Mouse (Mus musculus) adrenal gland, postnatal 10 days (tissue): Measurements from ENCODE around the gene Helb. TPM values are rescaled to one million over a fixed set of nuclear protein-coding genes. Genes with fewer than 3 reads are reported as not detected.
"Not testable (repeated sequence)": the region's sequence is repeated elsewhere in the genome, so short reads cannot be mapped to it uniquely, and the experiment has no call there.

ENCODE experiments used
- DNase-seq: peaks from one replicate; pipeline ENCODE4 v3.0.0; 2021; ENCODE audit warnings: mixed read lengths
- long read RNA-seq, 2 experiments: library from polyadenylated mRNA; stranded (forward); transcript quantifications; one replicate each; pipeline ENCODE4 v2.0.0; 2021
- total RNA-seq, 2 experiments: library from RNA; stranded (reverse); gene quantifications; 2 replicates each; pipeline ENCODE4 v1.2.3; 2021

Helb gene
- total RNA-seq, result 10 to 100 TPM; 10.2 to 13.5 TPM
- long read RNA-seq, experiment 1, partial matches to known transcripts, result 0 of 1 reads
- long read RNA-seq, experiment 1, other reads (novel, unspliced or antisense), result 1 of 1 reads
- long read RNA-seq, experiment 2, partial matches to known transcripts, result 1 of 2 reads
- long read RNA-seq, experiment 2, other reads (novel, unspliced or antisense), result 1 of 2 reads

DNA sequence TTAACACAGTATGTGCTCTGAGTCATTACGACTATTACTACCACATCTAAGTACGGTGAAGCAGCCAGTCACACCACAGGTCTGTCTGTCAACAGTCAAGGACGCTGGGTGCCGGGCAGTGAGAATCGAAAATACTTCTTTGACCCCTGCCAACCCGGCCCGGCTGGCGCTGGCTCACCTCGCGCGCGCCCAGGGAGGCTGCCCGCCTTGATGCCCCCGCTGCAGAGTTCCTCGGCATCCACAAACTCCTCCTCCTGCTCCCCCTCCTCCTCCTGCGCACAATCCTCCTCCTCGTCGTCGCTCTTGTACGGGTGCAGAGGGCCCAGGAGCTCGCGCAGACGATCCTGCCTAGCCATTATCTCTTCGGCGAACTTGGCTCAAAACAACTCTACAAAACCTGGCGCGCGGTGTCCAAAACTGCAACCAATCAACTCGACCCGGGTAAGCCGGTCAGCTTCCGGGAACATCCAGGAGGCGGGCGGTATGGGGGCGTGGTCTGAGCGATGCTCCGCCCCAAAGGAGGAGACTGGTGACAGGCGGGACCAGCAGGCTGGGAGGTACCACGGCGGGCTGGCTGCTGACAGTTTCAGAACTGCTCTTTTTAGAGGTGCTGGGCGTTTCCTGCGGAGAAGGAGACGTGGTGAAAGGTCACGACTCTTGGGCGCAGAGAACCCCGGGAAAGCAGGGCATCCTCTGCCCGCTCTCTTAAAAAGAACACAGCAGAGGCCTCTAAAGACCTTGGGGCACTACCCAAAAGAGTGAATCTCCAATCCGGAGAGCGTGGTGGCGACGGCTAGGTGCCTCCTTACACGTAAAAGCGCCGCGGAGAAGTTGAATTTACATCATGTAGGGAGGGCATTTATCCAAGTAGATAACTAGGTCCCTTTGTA lies at the start of gene Helb:
Gene Helb, minus strand, starts transcription at position 481 of the 890 bp plus-strand sequence.
- peak; percentile 100 for DNase-seq

DNA sequence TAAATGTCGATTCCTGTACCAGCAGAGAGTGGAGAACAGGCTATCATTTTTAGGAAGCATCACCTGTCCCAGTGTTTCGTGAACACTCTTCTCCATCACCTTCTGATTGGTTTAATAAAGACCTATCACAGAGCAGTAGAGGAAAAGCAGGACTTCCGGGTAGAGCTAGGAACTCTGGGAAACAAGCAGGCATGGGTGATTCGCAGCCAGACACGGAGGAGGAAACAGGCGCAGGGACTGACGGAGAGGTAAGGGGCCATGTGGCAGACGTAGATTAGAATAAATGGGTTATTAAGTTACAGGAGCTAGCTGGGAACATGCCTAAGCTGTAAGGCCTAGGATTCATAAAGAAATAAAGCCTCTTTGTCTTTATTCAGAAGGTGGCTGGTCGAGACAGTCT lies 47.7 kb upstream of the Helb start:
- DNase-seq, result no peak

- no peak for DNase-seq
Observed at GRCm38 (mm10) chr10:120153911-120154310, 41.1 kb upstream of the Helb start.

GRCm38 (mm10) chr10:120151672-120152071 lies 38.9 kb upstream of the Helb start:
- no peak for DNase-seq

DNA sequence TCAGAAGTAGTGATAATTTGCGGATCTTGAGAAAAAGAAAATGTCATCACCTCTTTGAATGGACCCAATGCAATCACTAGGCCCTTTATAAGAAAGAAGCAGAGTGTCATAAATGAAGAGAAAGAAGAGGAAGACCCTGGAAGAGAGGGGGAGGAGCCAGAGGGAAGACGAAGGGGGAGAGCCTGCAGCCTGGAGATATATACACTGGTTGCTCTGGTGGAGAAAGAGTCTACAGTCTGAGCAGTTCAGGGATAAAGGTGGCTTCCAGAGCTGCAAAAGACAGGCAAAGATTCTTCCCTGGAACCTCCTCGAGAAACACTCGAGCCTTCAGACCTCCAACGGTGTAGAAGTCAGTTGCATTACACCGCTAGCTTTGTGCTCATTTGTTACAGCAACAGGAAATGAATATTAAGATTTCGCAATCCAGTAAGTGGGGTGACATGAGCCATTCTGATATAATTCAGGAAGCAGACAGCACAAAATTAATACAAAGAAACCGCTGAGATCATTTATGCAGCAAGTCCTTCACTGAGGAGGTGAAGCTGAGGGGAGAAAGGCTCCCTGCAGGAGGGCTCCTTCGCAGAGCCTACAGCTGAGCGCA lies 28.2 kb upstream of the Helb start:
- no peak for DNase-seq

DNA sequence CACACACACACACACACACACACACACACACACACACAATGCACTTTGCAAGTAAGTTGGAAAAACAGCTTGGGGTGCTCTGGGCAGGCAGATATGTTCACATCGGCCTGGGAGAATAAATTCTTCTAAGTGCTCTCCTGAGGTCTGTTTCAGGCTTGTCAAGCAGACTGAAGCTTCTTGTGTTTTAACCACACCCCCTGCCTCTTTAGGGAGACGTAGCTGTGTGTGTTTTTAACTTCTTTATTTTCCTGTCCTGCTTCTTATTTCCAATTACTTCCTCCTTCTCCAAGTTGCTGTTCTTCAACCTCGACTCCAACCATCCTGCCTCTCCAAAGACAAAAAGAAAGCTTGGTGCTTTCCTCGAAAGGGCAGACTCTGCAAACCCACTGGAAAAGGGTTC lies 27.4 kb upstream of the Helb start:
- no peak for DNase-seq

GRCm38 (mm10) chr10:120136020-120136562 lies 23.3 kb upstream of the Helb start:
- DNase-seq, result no peak

DNA sequence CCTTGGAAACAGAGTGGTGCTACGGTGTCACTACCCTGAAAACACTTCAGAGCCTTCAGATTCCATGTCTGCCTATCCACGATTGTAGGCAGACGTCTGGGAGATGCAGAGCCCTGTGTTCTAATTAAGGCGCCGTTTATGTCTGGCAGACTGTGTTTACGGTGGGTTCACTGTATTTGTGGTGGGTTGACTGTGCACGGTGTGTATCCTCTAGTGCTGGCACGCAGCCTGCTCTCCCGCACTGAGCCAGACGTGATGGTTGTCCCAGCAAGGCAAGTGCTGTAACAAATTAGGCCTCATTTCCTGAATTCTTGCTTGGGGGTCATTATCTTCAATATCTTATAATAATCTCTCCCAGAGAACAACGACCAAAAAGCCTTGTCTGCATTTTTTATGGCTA lies 20.9 kb upstream of the Helb start:
- no peak for DNase-seq

DNA sequence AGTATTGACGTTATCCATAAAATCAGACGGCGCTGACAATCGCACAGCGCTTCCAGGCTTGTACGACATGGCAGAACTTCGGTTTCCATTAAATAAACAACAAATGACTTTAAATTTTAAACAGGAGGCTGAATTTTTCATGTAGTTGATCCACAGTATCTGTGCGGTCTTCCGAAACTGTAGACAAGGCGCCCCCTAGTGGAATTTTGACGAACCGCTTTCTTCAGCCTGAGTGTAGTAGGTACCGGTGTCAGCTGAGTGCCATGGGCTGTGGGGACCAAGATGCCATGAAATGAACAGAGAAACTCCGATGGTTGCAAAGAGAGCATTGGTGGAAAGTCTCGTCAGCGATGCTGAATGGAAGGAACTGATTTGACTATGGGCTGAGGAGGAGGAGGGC lies 17.8 kb upstream of the Helb start:
- DNase-seq, result peak; percentile 62

DNA sequence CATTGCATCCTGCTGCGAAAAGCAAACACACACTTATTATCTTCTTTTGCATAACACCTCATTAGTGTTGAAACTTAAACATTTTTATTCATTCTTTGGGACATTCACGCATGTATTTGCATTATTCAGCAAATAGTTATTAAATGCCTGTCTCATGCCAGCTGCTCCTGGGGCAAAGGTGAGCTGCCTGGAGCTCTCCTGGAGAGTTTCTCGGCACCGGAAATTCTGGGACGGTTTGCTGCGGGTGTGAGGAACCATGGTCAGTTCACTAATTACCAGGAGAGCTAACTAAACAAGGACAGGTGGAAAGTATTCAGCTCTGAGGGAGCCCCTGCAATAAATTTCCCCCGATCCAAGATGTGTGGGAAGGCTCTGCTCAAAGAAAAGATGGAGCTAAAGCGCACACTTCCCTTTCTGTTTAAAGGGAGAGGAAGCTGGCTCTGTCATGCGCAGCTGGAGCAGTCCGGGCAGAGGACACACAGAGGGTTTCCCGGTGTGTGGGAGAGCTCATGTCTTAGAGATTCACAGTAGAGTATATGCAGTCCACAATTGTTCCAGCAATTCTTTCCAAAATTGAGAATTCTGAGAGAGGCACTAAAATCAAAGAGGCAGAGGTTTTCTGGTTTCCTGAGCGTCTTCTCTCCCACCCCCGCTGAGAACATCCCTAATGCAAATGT lies 16.0 kb upstream of the Helb start:
- no peak for DNase-seq

GRCm38 (mm10) chr10:120125465-120125857 lies 12.7 kb upstream of the Helb start:
- DNase-seq, result no peak

DNA sequence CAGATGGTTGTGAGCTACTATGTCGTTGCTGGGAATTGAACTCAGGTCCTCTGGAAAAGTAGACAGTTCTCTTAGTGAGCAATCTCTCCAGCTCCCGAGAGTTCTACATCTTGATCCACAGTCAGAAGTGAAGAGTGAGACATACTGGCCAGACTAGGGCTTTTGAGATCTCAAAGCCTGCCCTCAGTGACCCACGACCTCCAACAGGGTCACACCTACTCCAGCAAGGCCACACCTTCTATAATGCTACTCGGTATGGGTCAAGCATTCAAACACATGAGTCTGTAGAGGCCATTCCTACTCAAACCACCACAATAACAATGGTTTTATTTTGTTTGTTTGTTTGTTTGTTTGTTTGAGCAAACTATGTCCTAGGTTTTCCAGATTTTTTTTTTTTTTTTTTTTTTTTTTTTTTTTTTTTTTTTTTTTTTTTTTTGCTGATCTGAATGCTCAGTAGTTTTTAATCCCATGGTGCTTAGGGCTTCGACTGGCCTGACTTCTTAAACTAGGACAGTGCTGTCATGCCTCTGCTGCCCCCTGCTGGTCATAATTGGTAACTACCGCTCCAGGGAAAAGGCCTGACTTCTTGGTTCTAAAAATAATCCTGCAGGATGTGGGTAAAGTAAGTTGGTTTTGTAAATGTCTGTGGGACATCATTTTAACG lies 12.1 kb upstream of the Helb start:
- peak; percentile 92 for DNase-seq

GRCm38 (mm10) chr10:120123721-120124120 lies 10.9 kb upstream of the Helb start:
- DNase-seq, result no peak

- DNase-seq, result no peak
Observed at GRCm38 (mm10) chr10:120115249-120115648, 2.5 kb upstream of the Helb start.

- no peak for DNase-seq
Observed at GRCm38 (mm10) chr10:120114493-120114892, 1.7 kb upstream of the Helb start.

- DNase-seq, result no peak
Observed at GRCm38 (mm10) chr10:120113980-120114379, 1.2 kb upstream of the Helb start.

DNA sequence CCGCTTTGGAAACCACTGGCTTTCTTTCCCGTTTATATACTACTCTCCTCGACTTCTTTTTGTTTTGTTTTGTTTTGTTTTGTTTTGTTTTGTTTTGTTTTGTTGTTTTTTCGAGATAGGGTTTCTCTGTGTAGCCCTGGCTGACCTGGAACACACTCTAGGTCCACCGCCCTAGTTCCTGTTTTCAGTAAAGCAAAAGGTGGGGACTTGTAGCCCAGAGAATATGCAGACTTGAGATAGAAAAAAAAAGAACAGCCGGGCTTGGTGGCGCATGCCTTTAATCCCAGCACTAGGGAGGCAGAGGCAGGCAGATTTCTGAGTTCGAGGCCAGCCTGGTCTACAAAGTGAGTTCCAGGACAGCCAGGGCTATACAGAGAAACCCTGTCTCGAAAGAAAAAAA lies 695 bp upstream of the Helb start:
- DNase-seq, result not testable (repeated sequence)

DNA sequence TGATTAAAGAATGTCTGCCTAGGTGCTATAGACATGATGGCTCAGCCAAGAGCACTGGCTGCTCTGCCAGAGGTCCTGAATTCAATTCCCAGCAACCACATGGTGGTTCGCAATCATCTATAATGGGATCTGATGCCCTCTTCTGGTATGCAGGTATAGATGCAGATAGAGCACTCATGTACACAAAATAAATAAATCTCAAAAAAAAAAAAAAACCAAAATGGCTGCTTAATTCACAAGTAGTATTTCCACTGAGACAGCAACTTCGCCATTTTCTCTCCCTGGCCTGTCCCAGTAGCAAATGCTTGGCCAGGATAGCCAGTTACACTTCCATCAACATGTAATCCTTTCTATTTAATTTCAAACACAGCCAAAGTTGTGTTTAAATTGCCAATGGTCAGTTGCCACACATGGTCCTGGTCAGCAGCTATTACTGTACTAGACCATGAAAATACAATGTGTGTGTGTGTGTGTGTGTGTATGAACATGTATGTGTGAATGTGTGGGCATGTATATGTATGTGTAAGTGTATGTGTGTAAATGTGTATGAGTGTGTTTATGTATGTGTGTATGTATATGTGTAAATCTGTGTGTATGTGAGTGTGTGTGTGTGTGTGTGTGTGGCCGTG lies 982 bp downstream of the Helb start:
- no peak for DNase-seq

DNA sequence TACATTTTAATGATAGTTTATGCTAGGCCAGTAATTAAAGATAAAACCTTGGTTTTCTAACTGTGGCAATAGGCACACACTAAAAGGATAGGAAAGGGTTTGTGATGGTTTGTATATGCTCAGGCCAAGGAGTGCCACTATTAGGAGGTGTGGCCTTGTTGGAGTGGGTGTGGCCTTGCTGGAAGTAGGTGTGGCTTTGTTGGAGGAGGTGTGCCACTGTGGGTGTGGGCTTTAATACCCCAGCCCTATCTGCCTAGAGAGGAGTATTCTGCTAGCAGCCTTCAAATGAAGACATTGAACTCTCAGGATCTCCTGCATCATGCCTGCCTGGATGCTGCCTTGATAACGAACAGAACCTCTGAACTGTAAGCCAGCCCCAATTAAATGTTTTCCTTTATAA lies 12.0 kb downstream of the Helb start:
- no peak for DNase-seq

DNA sequence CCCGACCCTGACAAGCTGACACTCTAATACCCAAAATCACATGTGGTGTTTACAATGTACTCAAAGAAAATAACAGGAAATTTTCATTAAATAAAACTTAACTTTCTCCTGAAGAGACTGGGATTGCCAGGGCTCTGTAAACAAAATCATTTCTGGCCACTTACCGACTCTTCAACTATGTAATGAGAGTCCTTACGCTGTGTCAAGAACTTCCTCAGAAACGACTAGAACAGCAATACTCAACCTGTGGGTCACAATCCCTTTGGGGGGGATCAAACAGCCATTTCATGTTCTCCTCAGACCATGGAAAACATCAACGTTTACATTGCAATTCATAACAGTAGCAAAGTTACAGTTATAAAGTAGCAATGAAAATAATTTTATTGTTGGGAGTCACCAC lies 15.2 kb downstream of the Helb start:
- DNase-seq, result no peak

DNA sequence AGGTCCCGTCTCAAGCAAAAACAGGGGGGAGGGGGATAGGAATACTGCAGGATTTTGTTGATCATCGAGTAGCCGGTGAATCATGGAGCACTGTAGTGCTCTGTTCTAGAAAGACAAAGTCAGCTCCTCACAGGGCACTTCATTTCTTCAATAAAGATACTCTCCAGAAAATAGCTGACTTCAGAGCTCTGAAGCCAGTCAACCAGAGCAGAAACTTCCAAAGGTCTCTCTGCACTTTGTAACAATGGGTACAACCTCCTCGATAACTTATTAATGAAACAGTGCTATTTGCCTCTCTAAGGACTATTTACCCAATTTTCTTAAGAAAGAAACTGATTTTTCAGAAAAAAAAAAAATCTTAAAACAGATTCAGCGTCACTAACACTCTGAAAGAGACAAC lies 17.1 kb downstream of the Helb start:
- DNase-seq, result no peak

GRCm38 (mm10) chr10:120095136-120095535 lies 17.7 kb downstream of the Helb start:
- no peak for DNase-seq
